Mouse (Mus musculus) myocyte (in vitro differentiated cells): ENCODE measurements around the gene Gtse1.

ENCODE experiments used
- POLR2A ChIP-seq: IDR thresholded peaks from one replicate; pipeline ENCODE4 v1.6.1; 2011; ENCODE audit warnings: low read depth, mild to moderate bottlenecking, control low read depth, moderate library complexity; ENCODE audit not compliant: insufficient read length
- TCF12 ChIP-seq: IDR thresholded peaks from one replicate; pipeline ENCODE4 v1.6.1; 2011; ENCODE audit warnings: mild to moderate bottlenecking, control low read depth; ENCODE audit not compliant: poor library complexity, insufficient read depth, severe bottlenecking

- no peak for TF ChIP-seq TCF12
- no peak for TF ChIP-seq POLR2A
These were observed 43.0 kb downstream of the Gtse1 start for GRCm38 (mm10) chr15:85902505-85902904.
